Mouse (Mus musculus) ES-Bruce4 (cell line): Measurements from ENCODE around the gene Rnf5.

Experiments used
- CTCF ChIP-seq: IDR thresholded peaks from one replicate; pipeline ENCODE4 v1.8.1; 2011; ENCODE audit warnings: low read depth, low read length
- POLR2A ChIP-seq: IDR thresholded peaks from one replicate; pipeline ENCODE4 v1.8.1; 2011; ENCODE audit warnings: low read length; ENCODE audit not compliant: insufficient read depth

DNA sequence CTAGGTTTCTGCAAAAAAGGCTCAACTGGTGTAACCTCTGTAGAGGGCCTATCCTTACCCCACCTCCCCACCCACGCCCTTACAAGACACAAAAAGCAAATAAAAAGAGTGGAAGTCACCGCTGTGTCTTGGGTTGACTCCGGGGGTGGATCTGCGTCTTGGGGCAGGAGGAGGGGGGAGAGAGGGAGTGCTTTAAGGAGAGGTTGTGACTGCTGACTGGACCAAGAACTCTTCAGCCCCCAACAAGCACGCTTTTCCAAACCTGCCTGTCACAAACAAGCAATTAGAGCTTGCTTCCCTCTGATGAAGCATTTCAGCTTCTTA lies 25.1 kb upstream of the Rnf5 start:
- TF ChIP-seq CTCF (no peak), POLR2A (no peak)
